Mouse (Mus musculus): Measurements from ENCODE around the gene Cirbp. TPM values are rescaled to one million over a fixed set of nuclear protein-coding genes. Genes with fewer than 3 reads are reported as not detected.
A peak's percentile ranks its signal among the peaks of the same experiment; 100 is the strongest.

Gene Cirbp
- polyA plus RNA-seq, 1 experiment from 2014 or later: 274 TPM

- H3K9me3 ChIP-seq (replicated peaks): no peaks in the 10 kb centered on the region
- peaks cover 52% of the 10 kb centered on the region for H3K4me1 ChIP-seq
- no peaks in the 10 kb centered on the region for H3K27me3 ChIP-seq
- peak overlapping the region; percentile 96; the same call in 1 of the 2 replicates for H3K9ac ChIP-seq
- peak overlapping the region; percentile 99 for H3K4me3 ChIP-seq
- H3K36me3 ChIP-seq (ENCODE audit: poor library complexity, severe bottlenecking): peaks cover 40% of the 10 kb centered on the region
- peak overlapping the region; percentile 71 for H3K4me2 ChIP-seq
- ATAC-seq: no peak
- H3K27ac ChIP-seq: peak overlapping the region; percentile 100
- 76% methylated on average over 5 of the region's 5 CpGs for WGBS
Measured at GRCm38 (mm10) chr10:80147146-80147718, 18.6 kb upstream of the Cirbp start.

DNA sequence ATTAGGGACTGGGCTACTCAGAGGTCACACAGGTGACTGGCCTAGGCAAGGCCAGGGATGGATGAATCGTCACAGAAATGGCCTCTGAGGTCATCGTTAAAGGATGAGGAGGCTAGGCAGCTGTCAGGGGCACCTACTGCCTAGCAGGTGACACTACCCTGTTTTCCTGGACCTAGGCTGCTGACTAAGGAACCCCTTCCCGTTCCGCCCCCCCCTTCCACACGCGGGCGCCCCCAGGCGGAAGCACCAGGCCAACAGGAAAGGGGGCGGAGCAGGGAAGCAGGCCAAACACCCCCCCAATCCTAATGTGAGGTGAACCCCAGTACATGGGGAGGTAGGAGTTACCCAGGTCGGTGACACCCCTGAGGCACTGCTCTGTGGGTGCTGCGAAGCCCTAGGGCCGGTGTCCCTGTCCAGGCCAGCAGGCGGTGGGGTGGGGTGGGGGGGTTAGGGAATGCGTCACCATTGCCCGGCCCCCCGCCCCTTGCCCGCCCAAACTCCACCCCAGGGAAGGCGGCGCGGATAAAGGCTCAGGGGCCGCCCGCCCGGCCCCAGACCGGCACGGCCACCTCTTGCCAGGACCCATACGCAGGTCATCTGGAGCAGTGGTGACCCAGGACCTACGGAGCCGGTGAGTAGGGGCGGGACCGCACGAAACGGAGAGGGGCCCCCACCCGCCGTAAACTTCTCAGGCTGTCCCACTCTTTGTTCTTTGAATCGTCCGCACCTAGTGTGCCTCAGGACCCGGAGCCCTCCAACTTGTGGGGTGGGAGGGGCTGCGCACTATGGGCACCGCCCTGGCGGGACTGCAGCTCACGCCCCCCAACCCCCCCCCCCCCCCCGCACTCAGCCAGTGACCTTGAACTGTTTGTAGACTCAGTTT is 17.8 kb upstream of the Cirbp start, which contains the start of gene Midn:
Midn (plus strand) TSS at position 554 of the 883 bp plus-strand sequence.
- peaks cover 47% of the 10 kb centered on the region for H3K36me3 ChIP-seq (ENCODE audit: poor library complexity, severe bottlenecking)
- peak within 1 kb of the TSS; percentile 96 for H3K9ac ChIP-seq
- peak within 1 kb of the TSS; percentile 71 for H3K4me2 ChIP-seq
- H3K27me3 ChIP-seq: no peaks in the 10 kb centered on the region
- H3K4me1 ChIP-seq: peaks cover 55% of the 10 kb centered on the region
- ATAC-seq: peak; percentile 36
- H3K27ac ChIP-seq: peak within 1 kb of the TSS; percentile 100
- WGBS: 1% methylated on average over 35 of the region's 42 CpGs
- H3K9me3 ChIP-seq (replicated peaks): no peaks in the 10 kb centered on the region
- H3K4me3 ChIP-seq: peak within 1 kb of the TSS; percentile 99

DNA sequence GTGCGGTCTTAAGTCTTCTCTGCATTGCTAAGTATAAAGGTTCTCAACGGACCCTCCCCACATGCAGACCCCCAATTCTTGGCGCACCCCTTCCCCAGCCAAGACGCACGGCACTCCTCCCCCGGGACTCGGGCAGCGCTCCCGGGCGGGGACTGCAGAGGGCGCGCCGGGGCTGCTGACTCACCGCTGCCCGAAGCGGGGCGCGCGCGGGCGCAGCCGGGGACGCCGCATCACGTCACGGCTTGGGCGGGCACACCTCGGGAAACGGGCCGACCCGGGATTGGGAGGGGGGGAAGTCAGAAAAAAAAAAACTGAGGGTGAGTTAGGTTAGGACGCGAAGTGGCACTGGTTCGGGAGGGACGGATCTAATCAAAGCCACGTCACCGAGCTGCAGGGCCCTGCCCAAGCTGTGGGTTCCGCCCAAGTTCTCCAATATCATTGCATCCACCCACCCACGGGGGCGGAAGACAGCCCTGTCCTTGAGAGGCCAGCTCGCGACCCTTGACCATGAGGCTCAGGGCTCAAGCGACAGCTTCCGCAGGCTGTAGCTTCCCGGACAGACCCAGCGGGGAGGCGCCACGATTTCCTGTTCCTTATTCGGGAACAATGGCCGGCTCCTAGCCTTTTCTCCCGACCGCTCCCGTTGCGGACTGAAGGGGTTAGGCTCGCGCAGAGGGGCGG is 17.0 kb upstream of the Cirbp start:
- Histone ChIP-seq H3K4me3 (peak overlapping the region; percentile 99), H3K4me1 (peaks cover 55% of the 10 kb centered on the region)

GRCm38 (mm10) chr10:80149291-80150225 is 16.2 kb upstream of the Cirbp start:
- Histone ChIP-seq H3K9ac (peak overlapping the region; percentile 100), H3K4me3 (peak overlapping the region; percentile 99), H3K4me2 (peak overlapping the region; percentile 99), H3K4me1 (peaks cover 59% of the 10 kb centered on the region), H3K27me3 (no peaks in the 10 kb centered on the region), H3K27ac (peak overlapping the region; percentile 100), H3K9me3 (replicated peaks) (no peaks in the 10 kb centered on the region), H3K36me3 (ENCODE audit: poor library complexity, severe bottlenecking) (peaks cover 51% of the 10 kb centered on the region)
- ATAC-seq: peak; percentile 86
- under 1% methylated on average over 88 of the region's 88 CpGs for WGBS

More for the DNA sequence above, 17.0 kb upstream of the Cirbp start:
- no peaks in the 10 kb centered on the region for H3K9me3 ChIP-seq (replicated peaks)
- peak overlapping the region; percentile 100 for H3K27ac ChIP-seq
- H3K4me2 ChIP-seq: peak overlapping the region; percentile 71
- H3K36me3 ChIP-seq (ENCODE audit: poor library complexity, severe bottlenecking): peaks cover 51% of the 10 kb centered on the region
- H3K9ac ChIP-seq: peak overlapping the region; percentile 96
- ATAC-seq: peak; percentile 61
- no peaks in the 10 kb centered on the region for H3K27me3 ChIP-seq
- WGBS: under 1% methylated on average over 54 of the region's 57 CpGs

DNA sequence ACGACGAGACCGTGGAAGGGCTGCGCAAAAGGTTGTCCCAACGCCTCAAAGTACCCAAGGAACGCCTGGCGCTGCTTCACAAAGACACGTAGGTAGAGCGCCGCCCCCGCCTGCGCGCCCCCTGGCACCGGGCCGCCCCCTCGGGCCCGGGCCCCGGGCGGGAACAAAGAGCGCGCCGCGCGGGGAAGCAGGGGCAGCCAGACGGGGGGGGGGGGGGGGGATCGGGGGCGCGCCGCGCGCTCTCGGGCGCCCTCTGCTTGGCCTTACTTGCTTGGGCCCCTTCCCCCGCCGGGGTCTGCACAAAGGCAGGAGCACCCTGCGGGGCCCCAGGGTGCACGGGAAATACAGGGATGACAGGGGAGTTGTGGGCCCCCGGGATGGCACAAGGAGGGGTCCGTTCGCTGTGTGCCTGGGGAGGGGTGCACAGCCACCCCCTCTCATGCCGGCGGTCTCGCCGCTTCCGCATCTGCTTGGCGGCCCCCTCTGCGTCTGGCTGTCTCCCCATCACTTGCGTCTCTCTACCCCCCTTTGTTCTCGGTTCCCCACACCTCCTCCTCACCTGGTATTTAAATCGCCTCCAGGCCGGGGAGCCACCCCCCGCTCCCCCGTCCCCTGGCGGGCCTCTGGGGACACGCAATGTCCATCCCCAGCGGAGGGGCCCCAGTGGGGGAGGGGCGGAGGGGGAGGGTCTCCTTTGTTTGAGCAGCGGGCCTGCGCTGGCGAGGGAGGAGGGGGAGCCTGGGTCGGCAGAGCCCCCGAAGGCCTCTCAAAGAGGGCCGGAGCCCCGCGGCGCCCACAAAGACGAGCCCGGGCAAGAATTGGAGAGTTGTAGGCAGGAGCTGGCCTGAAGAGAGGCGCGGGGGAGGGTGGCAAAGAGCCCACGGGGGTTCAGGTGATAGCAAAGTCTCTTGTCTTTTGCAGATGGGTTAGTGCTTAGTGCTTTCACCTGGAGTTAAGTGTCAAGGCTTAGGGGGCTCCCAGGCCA is 15.3 kb upstream of the Cirbp start:
- Histone ChIP-seq H3K27ac (peak overlapping the region; percentile 100), H3K4me1 (peaks cover 62% of the 10 kb centered on the region), H3K36me3 (ENCODE audit: poor library complexity, severe bottlenecking) (peaks cover 51% of the 10 kb centered on the region), H3K9me3 (replicated peaks) (no peaks in the 10 kb centered on the region), H3K4me3 (peak overlapping the region; percentile 99), H3K4me2 (peak overlapping the region; percentile 99), H3K27me3 (no peaks in the 10 kb centered on the region), H3K9ac (peak overlapping the region; percentile 100)
- WGBS: under 1% methylated on average over 55 of the region's 71 CpGs
- ATAC-seq: 0 out of 2 replicates have a peak, but pooled peaks have one; percentile 1

DNA sequence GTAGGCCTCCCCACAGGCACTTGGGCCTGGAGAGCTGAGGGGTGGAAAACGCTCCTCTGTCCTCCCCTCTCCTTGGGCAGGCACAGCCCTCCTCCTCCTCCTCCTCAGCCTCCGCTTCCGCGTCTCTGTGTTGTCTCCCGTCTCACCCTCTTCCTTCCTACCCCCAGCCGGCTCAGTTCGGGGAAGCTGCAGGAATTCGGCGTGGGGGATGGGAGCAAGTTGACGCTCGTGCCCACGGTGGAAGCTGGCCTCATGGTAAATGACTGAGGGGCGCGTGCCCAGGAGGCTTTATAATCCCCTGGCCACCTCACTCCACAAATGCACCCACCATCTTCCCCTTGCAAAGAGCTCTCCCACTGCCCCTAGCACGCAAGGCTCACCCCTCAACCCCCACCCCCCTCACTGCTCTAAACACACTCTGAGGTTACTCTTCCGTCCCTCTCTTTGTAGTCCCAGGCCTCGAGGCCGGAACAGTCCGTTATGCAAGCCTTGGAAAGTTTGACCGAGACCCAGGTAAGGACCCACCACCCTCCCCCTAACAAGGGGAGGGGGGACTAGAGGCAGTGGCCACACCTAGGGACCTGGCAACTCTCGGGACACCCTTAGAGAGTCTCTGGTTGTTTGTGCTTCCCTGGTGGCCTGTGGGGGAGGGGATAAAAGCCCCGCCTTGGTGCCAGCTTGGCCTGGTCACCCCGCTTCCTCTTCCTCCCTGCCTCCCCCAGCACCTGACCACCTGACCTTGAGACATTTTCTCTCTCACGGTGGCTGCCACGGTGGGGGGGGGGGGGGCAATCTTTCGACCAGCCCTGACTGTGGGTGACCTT is 14.4 kb upstream of the Cirbp start:
- Histone ChIP-seq H3K4me2 (peak overlapping the region; percentile 99), H3K4me3 (peak overlapping the region; percentile 99), H3K9ac (peak overlapping the region; percentile 100), H3K27me3 (no peaks in the 10 kb centered on the region), H3K9me3 (replicated peaks) (no peaks in the 10 kb centered on the region), H3K36me3 (ENCODE audit: poor library complexity, severe bottlenecking) (peaks cover 54% of the 10 kb centered on the region), H3K27ac (peak overlapping the region; percentile 100), H3K4me1 (peaks cover 62% of the 10 kb centered on the region)
- under 1% methylated on average over 26 of the region's 26 CpGs for WGBS
- ATAC-seq: no peak

DNA sequence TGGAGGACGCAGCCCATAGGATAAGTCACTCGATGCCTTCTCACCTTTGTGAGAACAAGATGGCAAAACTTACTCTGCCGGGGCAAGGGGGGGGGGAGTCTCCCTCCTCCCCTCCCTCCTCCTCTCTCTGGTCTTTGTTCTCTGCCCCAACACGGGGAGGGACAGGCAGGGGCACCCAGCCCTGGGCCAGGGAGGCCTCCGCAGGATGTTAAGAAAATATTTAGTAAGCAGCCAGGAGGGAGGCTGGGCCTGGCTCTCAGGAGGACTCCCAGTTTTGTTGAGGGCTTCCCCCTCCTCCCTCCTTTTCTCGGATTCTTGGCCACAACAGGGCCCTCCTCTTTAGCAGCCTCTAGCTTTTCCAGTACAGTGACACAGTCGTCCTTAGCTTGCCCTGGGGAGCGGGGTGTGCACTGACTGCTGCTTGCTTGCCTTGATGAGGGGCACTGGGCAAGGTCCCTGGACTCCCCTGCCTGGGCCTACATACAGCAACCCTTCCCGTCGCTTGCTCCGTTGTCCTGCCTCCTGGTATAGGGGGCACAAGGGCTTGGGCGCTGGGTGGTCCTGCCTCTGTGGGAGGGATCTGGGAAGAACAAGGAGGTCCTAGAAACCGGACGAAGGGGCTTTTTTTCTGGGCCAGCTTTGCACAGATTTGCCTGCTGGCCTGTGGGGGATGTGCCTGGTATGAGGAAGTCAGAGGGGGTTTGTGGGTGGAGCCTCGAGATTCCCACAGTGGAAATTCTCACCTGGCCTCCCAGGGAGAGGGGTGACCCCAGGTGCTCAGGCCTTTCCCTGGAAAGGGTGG is 13.5 kb upstream of the Cirbp start:
- peaks cover 62% of the 10 kb centered on the region for H3K36me3 ChIP-seq (ENCODE audit: poor library complexity, severe bottlenecking)
- no peak for ATAC-seq

DNA sequence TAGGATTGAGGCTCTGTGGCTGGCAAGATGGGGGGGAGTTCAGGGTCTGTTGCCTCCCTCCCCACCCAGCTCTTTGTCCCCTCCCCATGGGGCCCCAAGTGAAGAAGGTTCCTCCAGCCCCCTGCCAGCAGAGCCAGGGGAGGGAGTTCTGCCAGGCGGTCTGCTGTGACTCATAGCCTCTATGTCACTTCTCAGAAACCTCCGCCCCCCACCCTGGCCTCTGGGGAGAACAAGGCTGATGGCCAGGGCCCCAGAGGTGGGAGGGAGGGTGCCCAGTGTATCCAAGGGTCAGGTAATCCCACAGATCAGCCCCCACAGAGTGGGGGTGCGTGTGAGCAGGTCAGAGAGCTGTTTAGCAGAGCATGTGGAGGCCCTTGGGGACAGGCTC is 12.9 kb upstream of the Cirbp start:
- Histone ChIP-seq H3K9me3 (replicated peaks) (no peaks in the 10 kb centered on the region), H3K4me2 (peak overlapping the region; percentile 99), H3K9ac (peak overlapping the region; percentile 100), H3K4me1 (peaks cover 64% of the 10 kb centered on the region), H3K4me3 (peak overlapping the region; percentile 99), H3K27me3 (no peaks in the 10 kb centered on the region), H3K36me3 (ENCODE audit: poor library complexity, severe bottlenecking) (peaks cover 66% of the 10 kb centered on the region), H3K27ac (peak overlapping the region; percentile 100)
- ATAC-seq: no peak
- 33% methylated on average over 3 of the region's 3 CpGs for WGBS

More for the DNA sequence above, 13.5 kb upstream of the Cirbp start:
- peaks cover 66% of the 10 kb centered on the region for H3K4me1 ChIP-seq
- 5% methylated on average over 15 of the region's 15 CpGs for WGBS
- H3K9ac ChIP-seq: peak overlapping the region; percentile 100
- no peaks in the 10 kb centered on the region for H3K9me3 ChIP-seq (replicated peaks)
- H3K27me3 ChIP-seq: no peaks in the 10 kb centered on the region
- peak overlapping the region; percentile 100 for H3K27ac ChIP-seq
- H3K4me2 ChIP-seq: peak overlapping the region; percentile 99
- peak overlapping the region; percentile 99 for H3K4me3 ChIP-seq

GRCm38 (mm10) chr10:80153713-80154112 is 12.1 kb upstream of the Cirbp start:
- H3K27ac ChIP-seq: 0 out of 2 replicates have a peak overlapping the region, but pooled peaks have one; percentile 20
- H3K9me3 ChIP-seq (replicated peaks): no peaks in the 10 kb centered on the region
- peaks cover 70% of the 10 kb centered on the region for H3K4me1 ChIP-seq
- WGBS: 84% methylated on average over 19 of the region's 19 CpGs
- H3K4me3 ChIP-seq: peak overlapping the region; percentile 99
- H3K9ac ChIP-seq: peak overlapping the region; percentile 100
- ATAC-seq: no peak
- peaks cover 74% of the 10 kb centered on the region for H3K36me3 ChIP-seq (ENCODE audit: poor library complexity, severe bottlenecking)
- H3K4me2 ChIP-seq: peak overlapping the region; percentile 99
- no peaks in the 10 kb centered on the region for H3K27me3 ChIP-seq

Measured in forebrain, embryonic 13.5 days (tissue).